Mouse (Mus musculus): ENCODE data around the gene Gm4847. TPM values are rescaled to one million over a fixed set of nuclear protein-coding genes. Genes with fewer than 3 reads are reported as not detected.

Gene Gm4847
- not detected for total RNA-seq (2022)

GRCm38 (mm10) chr1:166647593-166647992 lies at the start of gene Gm4847:
TSS of gene Gm4847 (minus strand) at chr1:166647693.
- no peak for DNase-seq (ENCODE audit: low spot score in 2 of 2)

- DNase-seq (ENCODE audit: low spot score in 2 of 2) = no peak
These were observed 34.3 kb upstream of the Gm4847 start, which contains the start of gene Fmo9 for GRCm38 (mm10) chr1:166681745-166682144. TSS of gene Fmo9 (minus strand) at chr1:166681845.

GRCm38 (mm10) chr1:166669264-166669663 lies 21.8 kb upstream of the Gm4847 start:
- DNase-seq (ENCODE audit: low spot score in 2 of 2) = no peak

- no peak for DNase-seq (ENCODE audit: low spot score in 2 of 2)
These were observed 13.3 kb upstream of the Gm4847 start for GRCm38 (mm10) chr1:166660800-166661199.

Small RNA genes lying within 50 kb of the gene (microRNA-seq; reads per million reads assigned to microRNA genes)
- 0 reads per million in 2 experiments for gene Gm22992

Other genes starting within 250 kb of the Gm4847 start
- 10 to 100 TPM; 34.0 to 35.0 (median 34.4) TPM for gene Pogk, start 237.8 kb downstream of the Gm4847 start, total RNA-seq (2022)
- not detected for gene Gm4846, start 150.1 kb downstream of the Gm4847 start, total RNA-seq (2022)
- gene Fmo9, start 34.2 kb upstream of the Gm4847 start, total RNA-seq (2022) = not detected

All from layer of hippocampus, adult 8-10 months (tissue).